ENCODE assay signal across 8 mouse cellular contexts in genomic region chr3:21935571-21936261, GRCm38 (mm10).
DNase-seq lines count a peak whose midpoint lies in the region; ATAC-seq and TF ChIP-seq lines count a peak whose summit lies in the region.

No protein-coding gene starts in this region.

- TF ChIP-seq POLR2A in ES-Bruce4 (IDR thresholded peaks at IDR 0.05; ENCODE audit: insufficient read depth, low read length), result no peak
- no peak for TF ChIP-seq POLR2A in olfactory bulb, adult 2 months (IDR thresholded peaks at IDR 0.05; ENCODE audit: insufficient read depth, low read depth, low read length)
- 0 out of 2 replicates have a peak, but pooled peaks have one; percentile 19 for TF ChIP-seq POLR2A in thymus, adult 2 months (IDR thresholded peaks at IDR 0.05; ENCODE audit: control insufficient read depth, extremely low read depth, insufficient read depth, low read length, poor library complexity)

- ATAC-seq in cerebellum, adult (ENCODE audit: insufficient number of reproducible peaks, low FRiP score, low TSS enrichment), result peak; percentile 88
- ATAC-seq in forebrain, embryonic 15.5 days (replicated peaks), result peak; percentile 94
- peak; percentile 94 for ATAC-seq in lung, embryonic 14.5 days (ENCODE audit: insufficient read depth)

- no peaks in the 10 kb centered on the region for H3K9me3 ChIP-seq in ES-Bruce4 (replicated peaks; ENCODE audit: control insufficient read depth, insufficient read depth, low read length, poor library complexity, severe bottlenecking)
- no peaks in the 10 kb centered on the region for H3K9me3 ChIP-seq in forebrain, embryonic 15.5 days
- no peaks in the 10 kb centered on the region for H3K9me3 ChIP-seq in lung, embryonic 14.5 days (ENCODE audit: low read depth, low read length)

- H3K4me2 ChIP-seq in forebrain, embryonic 15.5 days (replicated peaks), result peak overlapping the region; percentile 52
- peak overlapping the region; percentile 62 for H3K4me2 ChIP-seq in lung, embryonic 14.5 days

- H3K36me3 ChIP-seq in ES-Bruce4 (ENCODE audit: control insufficient read depth, insufficient read depth, low read length, poor library complexity, severe bottlenecking), result no peaks in the 10 kb centered on the region
- H3K36me3 ChIP-seq in forebrain, embryonic 15.5 days, result no peaks in the 10 kb centered on the region
- H3K36me3 ChIP-seq in lung, embryonic 14.5 days (ENCODE audit: insufficient read depth), result no peaks in the 10 kb centered on the region
- H3K36me3 ChIP-seq in thymus, adult 2 months (ENCODE audit: control insufficient read depth, insufficient read depth, low read length), result no peaks in the 10 kb centered on the region

- peaks cover 4% of the 10 kb centered on the region for H3K4me1 ChIP-seq in ES-Bruce4 (ENCODE audit: control insufficient read depth, insufficient read depth, low read length)
- peaks cover 47% of the 10 kb centered on the region for H3K4me1 ChIP-seq in forebrain, embryonic 15.5 days
- peaks cover 18% of the 10 kb centered on the region; the same call in 1 of the 2 replicates for H3K4me1 ChIP-seq in lung, embryonic 14.5 days (ENCODE audit: insufficient read depth)
- peaks cover 20% of the 10 kb centered on the region for H3K4me1 ChIP-seq in olfactory bulb, adult 2 months (ENCODE audit: control insufficient read depth, insufficient read depth, low read length)
- H3K4me1 ChIP-seq in thymus, adult 2 months (replicated peaks; ENCODE audit: control insufficient read depth, insufficient read depth, low read length), result peaks cover 23% of the 10 kb centered on the region

- peak; percentile 94 to 97 for DNase-seq in heart, postnatal 36 days
- peak; percentile 89 to 93 for DNase-seq in layer of hippocampus, adult 2 months (ENCODE audit: low spot score in 2 of 2)
- peak; percentile 97 for DNase-seq in lung, embryonic 14.5 days
- peak; percentile 90 for DNase-seq in thymus, adult 2 months

- peak; percentile 99 for TF ChIP-seq EP300 in ES-Bruce4 (IDR thresholded peaks at IDR 0.05; ENCODE audit: insufficient read depth, low read depth, low read length)

- peak overlapping the region; percentile 85 for H3K4me3 ChIP-seq in ES-Bruce4 (ENCODE audit: low read depth, low read length)
- H3K4me3 ChIP-seq in forebrain, embryonic 15.5 days, result peak overlapping the region; percentile 40
- peak overlapping the region; percentile 58 for H3K4me3 ChIP-seq in layer of hippocampus, adult 2 months
- H3K4me3 ChIP-seq in lung, embryonic 14.5 days (ENCODE audit: low read depth, low read length), result peak overlapping the region; percentile 33
- peak overlapping the region; percentile 39 for H3K4me3 ChIP-seq in olfactory bulb, adult 2 months (ENCODE audit: insufficient read depth, low read depth, low read length)
- H3K4me3 ChIP-seq in thymus, adult 2 months (ENCODE audit: control insufficient read depth, insufficient read depth, low read length), result peak overlapping the region; percentile 53

- no peaks in the 10 kb centered on the region for H3K27me3 ChIP-seq in ES-Bruce4 (ENCODE audit: control insufficient read depth, insufficient read depth, low read length, poor library complexity, severe bottlenecking)
- H3K27me3 ChIP-seq in forebrain, embryonic 15.5 days, result no peaks in the 10 kb centered on the region
- no peaks in the 10 kb centered on the region for H3K27me3 ChIP-seq in lung, embryonic 14.5 days (ENCODE audit: insufficient read depth, low read length)
- H3K27me3 ChIP-seq in thymus, adult 2 months (ENCODE audit: control insufficient read depth, insufficient read depth, low read length), result no peaks in the 10 kb centered on the region

- peak overlapping the region; percentile 65 for H3K9ac ChIP-seq in ES-Bruce4 (ENCODE audit: low read depth, poor library complexity, severe bottlenecking)
- peak overlapping the region; percentile 30 for H3K9ac ChIP-seq in forebrain, embryonic 15.5 days (replicated peaks)
- H3K9ac ChIP-seq in lung, embryonic 14.5 days, result no peak overlapping the region

- intact Hi-C loops in heart, postnatal 36 days (cut with DNase I), result loop anchor here (1.0 to 10.0 kb wide), 10 partner anchors 17 to 1281 kb away; partner anchors contain the start of gene Tbl1xr1

- TF ChIP-seq CTCF in ES-Bruce4 (IDR thresholded peaks at IDR 0.05; ENCODE audit: low read depth, low read length), result no peak
- no peak for TF ChIP-seq CTCF in layer of hippocampus, adult 2 months (conservative IDR thresholded peaks at IDR 0.05)
- no peak for TF ChIP-seq CTCF in lung, embryonic 14.5 days (IDR thresholded peaks at IDR 0.05; ENCODE audit: low read depth)
- no peak for TF ChIP-seq CTCF in olfactory bulb, adult 2 months (IDR thresholded peaks at IDR 0.05; ENCODE audit: insufficient read depth, low read depth, low read length)
- no peak for TF ChIP-seq CTCF in thymus, adult 2 months (IDR thresholded peaks at IDR 0.05; ENCODE audit: borderline replicate concordance, control insufficient read depth, extremely low read depth, insufficient read depth, low read length, poor library complexity)

- under 1% methylated on average over 24 of the region's 24 CpGs for WGBS in forebrain, embryonic 15.5 days
- under 1% methylated on average over 24 of the region's 24 CpGs for WGBS in lung, embryonic 14.5 days
- under 1% methylated on average over 24 of the region's 24 CpGs for WGBS in olfactory bulb, adult 2 months
- WGBS in thymus, adult 2 months, result under 1% methylated on average over 24 of the region's 24 CpGs

- H3K27ac ChIP-seq in ES-Bruce4 (ENCODE audit: insufficient read depth, low read length), result peak overlapping the region; percentile 99
- peak overlapping the region; percentile 96 for H3K27ac ChIP-seq in forebrain, embryonic 15.5 days (replicated peaks)
- H3K27ac ChIP-seq in layer of hippocampus, adult 2 months, result peak overlapping the region; percentile 94
- H3K27ac ChIP-seq in lung, embryonic 14.5 days (ENCODE audit: low read depth), result peak overlapping the region; percentile 89
- H3K27ac ChIP-seq in olfactory bulb, adult 2 months (ENCODE audit: insufficient read depth, low read depth, low read length), result peak overlapping the region; percentile 88
- peak overlapping the region; percentile 89 for H3K27ac ChIP-seq in thymus, adult 2 months (ENCODE audit: control insufficient read depth, insufficient read depth, low read length)

Comparison
In these comparisons a context has a peak if more than half of its experiments do, and no peak if none do; other contexts are left out.
1. Peak in every context shown above with its lines: DNase-seq, ATAC-seq, H3K4me3 ChIP-seq and H3K27ac ChIP-seq.
2. H3K4me3 ChIP-seq: peak in every context shown above with its lines; median percentile 85 in ES-Bruce4; 58 in layer of hippocampus, adult 2 months; 53 in thymus, adult 2 months; 40 in forebrain, embryonic 15.5 days; 39 in olfactory bulb, adult 2 months; 33 in lung, embryonic 14.5 days.